Mouse (Mus musculus): Measurements from ENCODE around the gene Arhgef39.

DNA sequence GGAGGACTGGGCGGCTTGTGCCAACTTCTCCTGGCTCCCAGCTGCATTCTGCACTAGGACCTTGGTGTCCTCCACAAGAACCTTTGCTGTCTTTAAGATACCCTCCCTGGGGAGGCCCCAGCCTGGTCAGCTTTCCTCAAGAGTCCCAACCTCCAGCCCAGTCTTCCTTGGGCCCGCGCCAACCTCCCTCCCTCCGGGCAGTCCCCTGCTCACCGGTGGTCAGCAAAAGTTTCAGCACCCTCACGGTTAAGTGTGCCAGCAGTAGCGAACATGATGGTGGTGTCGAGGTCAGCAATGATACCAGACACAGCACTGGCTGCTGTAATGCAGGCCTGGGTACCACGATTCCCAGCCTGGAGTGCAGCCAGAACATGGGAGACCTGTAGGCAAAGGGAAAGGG lies 36.5 kb upstream of the Arhgef39 start:
- no peak for TF ChIP-seq CTCF (IDR thresholded peaks at IDR 0.05; ENCODE audit: low read depth)
- TF ChIP-seq EP300 (IDR thresholded peaks at IDR 0.05; ENCODE audit: low read depth): no peak
